ENCODE assay signal across 8 mouse cellular contexts in the genomic region with DNA sequence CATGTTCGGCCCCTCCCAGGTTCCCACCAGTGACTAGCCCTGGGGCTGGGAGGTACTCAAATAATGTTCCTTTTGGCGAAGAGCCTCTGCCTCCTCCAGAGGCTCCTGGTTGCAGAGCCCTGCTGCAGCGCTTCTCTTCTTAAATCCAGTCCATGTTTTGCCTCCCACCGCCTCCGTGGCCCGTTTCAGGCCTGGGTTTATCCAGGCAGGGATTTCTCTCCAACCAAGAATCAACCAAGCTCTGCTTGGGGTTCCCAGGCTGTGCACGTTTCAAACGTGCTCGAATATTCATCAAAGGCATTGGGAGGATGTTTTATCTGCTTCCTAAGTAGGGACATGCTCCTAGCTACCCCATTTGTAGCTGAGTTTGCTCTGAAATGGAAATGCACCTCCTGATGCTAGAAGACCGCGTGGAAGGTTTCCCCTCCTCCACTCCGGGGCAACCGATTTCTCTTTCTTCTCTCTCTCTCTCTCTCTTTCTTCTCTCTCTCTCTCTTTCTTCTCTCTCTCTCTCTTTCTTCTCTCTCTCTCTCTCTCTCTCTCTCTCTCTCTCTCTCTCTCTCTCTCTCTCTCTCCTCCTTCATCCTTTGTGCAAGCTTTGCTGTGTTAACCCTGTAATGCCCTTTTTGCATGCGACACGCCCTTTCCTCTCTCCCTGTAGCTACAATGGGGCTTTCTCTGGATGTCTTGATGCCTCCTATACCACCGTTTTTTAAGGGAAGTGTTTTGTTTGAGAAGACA. TPM values are rescaled to one million over a fixed set of nuclear protein-coding genes. Genes with fewer than 3 reads are reported as not detected.
DNase-seq lines count a peak whose midpoint lies in the region; ATAC-seq lines count a peak whose summit lies in the region.

No protein-coding gene starts in this region.

- H3K4me1 ChIP-seq in hindbrain, embryonic 13.5 days (replicated peaks): peaks cover 17% of the 10 kb centered on the region

- no peaks in the 10 kb centered on the region for H3K9me3 ChIP-seq in hindbrain, embryonic 13.5 days

- H3K4me3 ChIP-seq in hindbrain, embryonic 13.5 days: peak overlapping the region; percentile 47

- peak overlapping the region; percentile 73 for H3K9ac ChIP-seq in hindbrain, embryonic 13.5 days

- peak; percentile 94 for ATAC-seq in hindbrain, embryonic 13.5 days (ENCODE audit: low FRiP score)

- peak; percentile 82 for DNase-seq in MN1 (ENCODE audit: low spot score)
- peak; percentile 86 for DNase-seq in cerebellum, adult 9-10 months
- DNase-seq in frontal cortex, postnatal 14 days (ENCODE audit: low spot score in 2 of 2): peak; percentile 71 to 78
- DNase-seq in layer of hippocampus, postnatal 25 days (ENCODE audit: extremely low spot score in 1 of 2, low spot score in 1 of 2): peak; percentile 73 to 89
- peak; percentile 68 for DNase-seq in lung, postnatal 25 days (ENCODE audit: low spot score)
- peak; percentile 96 for DNase-seq in retina, embryonic 14.5 days (ENCODE audit: low spot score)
- peak; percentile 86 for DNase-seq in thymus, postnatal 4 days

- H3K36me3 ChIP-seq in hindbrain, embryonic 13.5 days: no peaks in the 10 kb centered on the region

- WGBS in hindbrain, embryonic 13.5 days: under 1% methylated on average over 16 of the region's 16 CpGs

- H3K4me2 ChIP-seq in hindbrain, embryonic 13.5 days: peak overlapping the region; percentile 61

- no peaks in the 10 kb centered on the region for H3K27me3 ChIP-seq in hindbrain, embryonic 13.5 days

- peak overlapping the region; percentile 99 for H3K27ac ChIP-seq in hindbrain, embryonic 13.5 days

RNA-seq across cellular contexts. Expression of a gene that starts 40.2 kb away (rescaled TPM):
- polyA plus RNA-seq in hindbrain, embryonic 13.5 days (2015; fragmentation: Nextera tagmentation; extraction: Ambion mirVana): not detected in 2 replicates
- not detected for total RNA-seq in layer of hippocampus, postnatal 25 days (2021)

Comparison
In these comparisons a context has a peak if more than half of its experiments do, and no peak if none do; other contexts are left out.
1. Peak in every context shown above with its lines: DNase-seq, ATAC-seq, H3K4me3 ChIP-seq and H3K27ac ChIP-seq.